In genomic region chr16:56062981-56063380, GRCm38 (mm10) we compare ENCODE assay signal across 14 mouse cellular contexts.
"Had no signal": no experiment of that assay in that cellular context is flagged by ENCODE, and none has a peak within 500 bp of the region (broad histone marks: within the 10 kb centered on the region; RNA-seq: fewer than 3 reads in every experiment).

No protein-coding gene starts in this region.

- H3K4me2 ChIP-seq: liver, embryonic 15.5 days; midbrain, embryonic 15.5 days had no signal

- H3K9me3 ChIP-seq: liver, embryonic 15.5 days; midbrain, embryonic 15.5 days had no signal

- ATAC-seq: lung, postnatal 0 days had no signal

- H3K4me1 ChIP-seq: midbrain, embryonic 15.5 days had no signal

- H3K36me3 ChIP-seq: liver, embryonic 15.5 days; midbrain, embryonic 15.5 days had no signal

- H3K27me3 ChIP-seq: liver, embryonic 15.5 days; midbrain, embryonic 15.5 days had no signal

- H3K27ac ChIP-seq: kidney, postnatal 0 days; macrophage; midbrain, embryonic 15.5 days; stomach, postnatal 0 days had no signal

- H3K4me3 ChIP-seq: liver, embryonic 15.5 days; midbrain, embryonic 15.5 days had no signal

- DNase-seq: kidney, adult 11 months; kidney, adult 9 months; kidney, postnatal 36 days; layer of hippocampus, adult 9-11 months; layer of hippocampus, postnatal 36 days; lung, adult 2 months; right cerebral cortex, postnatal 14 days; thymus, postnatal 4 days had no signal

- H3K9ac ChIP-seq: liver, embryonic 15.5 days; midbrain, embryonic 15.5 days had no signal
